Mouse (Mus musculus) adrenal gland, postnatal 0 days (tissue): Measurements from ENCODE around the gene Six3. TPM values are rescaled to one million over a fixed set of nuclear protein-coding genes. Genes with fewer than 3 reads are reported as not detected.

Experiments
- polyA plus RNA-seq: library from polyadenylated mRNA; unstranded; fragments of >200 nt; fragmentation: Nextera tagmentation; extraction: Ambion mirVana; gene quantifications from 2 replicates; pipeline ENCODE4 v1.2.1, GENCODE M21; 2015

Gene Six3
- not detected in 2 replicates for polyA plus RNA-seq

GRCm38 (mm10) chr17:85613266-85613860, at the start of gene Six3:
Gene Six3, plus strand, starts transcription at chr17:85613608.

Other genes with a start within 250 kb of the Six3 start
- gene Six2, start 74.7 kb downstream of the Six3 start, polyA plus RNA-seq: 0.43 and 4.1 TPM in 2 replicates